Mouse (Mus musculus): ENCODE measurements around the gene Prkd2.

Gene Prkd2

DNA sequence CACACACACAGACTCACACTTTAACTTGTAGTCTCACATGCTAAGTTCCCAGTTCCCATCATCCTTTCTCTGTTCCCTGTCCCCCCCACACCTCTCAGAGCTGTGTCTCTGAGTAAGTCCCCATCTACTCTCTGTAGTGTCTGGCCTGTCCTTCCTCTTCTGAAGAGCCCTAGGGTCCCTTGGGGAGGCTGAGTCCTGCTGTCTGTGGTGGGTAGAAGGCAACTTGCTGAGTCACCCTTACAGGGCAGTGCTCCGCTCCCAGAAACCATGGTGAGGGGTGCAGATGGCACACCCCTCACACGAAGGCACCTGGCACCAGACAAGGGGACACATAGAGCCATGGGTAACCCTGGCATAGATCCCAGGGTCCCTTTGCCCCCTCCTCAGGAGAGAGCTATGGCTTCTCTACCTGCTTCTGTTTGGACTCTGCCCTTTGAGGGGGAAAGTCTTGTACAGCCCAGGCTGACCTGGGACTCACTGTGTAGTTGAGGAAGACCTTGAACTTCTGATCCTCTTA lies 60.8 kb downstream of the Prkd2 start:
- no peak for DNase-seq

DNA sequence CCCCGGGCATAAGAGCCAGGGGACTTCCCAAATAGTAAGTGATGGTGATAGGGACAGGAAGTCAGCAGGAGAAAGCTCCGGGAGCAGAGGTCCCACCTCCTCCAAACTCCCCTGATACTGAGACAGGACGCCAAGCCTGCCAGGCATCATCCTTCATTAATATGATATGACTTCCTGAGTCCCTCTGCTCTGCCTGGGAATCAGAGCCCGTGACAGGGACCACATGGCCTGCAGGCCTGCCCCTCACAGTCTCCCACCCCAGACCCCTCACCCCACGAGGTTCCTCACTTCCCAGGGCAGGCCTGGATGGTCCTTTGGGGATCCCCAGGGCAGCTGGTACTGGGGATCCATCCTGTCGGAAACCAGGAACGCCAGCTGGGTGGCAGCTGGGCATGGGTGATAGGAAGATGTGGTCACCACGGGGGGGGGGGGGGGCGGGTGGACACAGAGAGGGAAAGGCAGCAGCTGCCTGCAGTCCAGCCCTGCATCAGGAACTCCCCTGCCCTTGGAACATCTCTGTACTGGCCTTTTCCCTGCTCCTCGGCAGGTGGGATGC lies 61.5 kb downstream of the Prkd2 start:
- no peak for DNase-seq

DNA sequence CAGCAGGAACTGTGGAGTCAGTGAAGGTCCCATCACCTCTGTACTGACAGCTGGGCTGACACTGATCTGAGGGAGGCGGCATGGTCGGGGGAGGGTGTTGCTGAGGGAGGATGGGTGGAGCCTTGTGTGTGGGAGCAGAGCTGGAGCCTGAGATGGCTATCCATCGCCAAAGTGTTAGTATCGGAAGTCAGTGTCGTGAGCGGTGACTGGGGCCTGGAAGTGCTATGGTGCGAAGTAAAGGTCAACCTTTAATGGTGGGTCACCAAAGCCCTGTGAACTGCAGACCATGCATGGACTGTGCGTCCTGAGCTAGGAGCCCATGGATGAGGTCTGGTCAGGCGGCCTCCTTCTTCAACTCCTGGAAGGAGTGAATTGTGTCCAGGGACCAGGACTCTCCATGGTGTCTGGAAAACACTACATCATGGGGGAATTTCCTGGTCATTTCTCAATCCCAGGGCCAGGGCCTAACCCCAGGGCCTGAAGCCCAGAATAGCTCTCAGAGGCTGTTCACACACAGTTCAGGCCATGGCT lies 62.9 kb downstream of the Prkd2 start:
- no peak for DNase-seq

DNA sequence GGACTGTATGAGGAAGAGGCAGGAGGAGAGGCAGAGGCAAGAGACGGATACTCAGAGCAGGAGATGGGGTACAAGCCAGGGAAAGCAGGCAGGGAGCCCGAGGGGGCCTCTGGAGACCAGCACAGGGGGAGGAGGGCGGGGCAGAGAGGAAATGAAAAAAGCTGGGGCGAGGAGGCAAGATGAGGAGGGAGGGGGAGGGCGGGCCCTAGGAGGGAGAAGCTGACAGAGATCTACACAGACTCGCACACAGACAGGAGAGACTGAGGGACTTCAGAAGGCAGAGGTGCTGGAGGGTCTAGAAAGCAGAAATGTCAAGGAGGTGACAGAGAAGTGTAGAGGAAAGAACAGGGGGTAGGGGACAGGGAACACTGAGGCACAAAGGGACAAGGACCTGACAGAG lies 63.6 kb downstream of the Prkd2 start, which contains the start of gene Ptgir:
Ptgir (plus strand) TSS at position 210 of the 400 bp plus-strand sequence.
- no peak for DNase-seq

DNA sequence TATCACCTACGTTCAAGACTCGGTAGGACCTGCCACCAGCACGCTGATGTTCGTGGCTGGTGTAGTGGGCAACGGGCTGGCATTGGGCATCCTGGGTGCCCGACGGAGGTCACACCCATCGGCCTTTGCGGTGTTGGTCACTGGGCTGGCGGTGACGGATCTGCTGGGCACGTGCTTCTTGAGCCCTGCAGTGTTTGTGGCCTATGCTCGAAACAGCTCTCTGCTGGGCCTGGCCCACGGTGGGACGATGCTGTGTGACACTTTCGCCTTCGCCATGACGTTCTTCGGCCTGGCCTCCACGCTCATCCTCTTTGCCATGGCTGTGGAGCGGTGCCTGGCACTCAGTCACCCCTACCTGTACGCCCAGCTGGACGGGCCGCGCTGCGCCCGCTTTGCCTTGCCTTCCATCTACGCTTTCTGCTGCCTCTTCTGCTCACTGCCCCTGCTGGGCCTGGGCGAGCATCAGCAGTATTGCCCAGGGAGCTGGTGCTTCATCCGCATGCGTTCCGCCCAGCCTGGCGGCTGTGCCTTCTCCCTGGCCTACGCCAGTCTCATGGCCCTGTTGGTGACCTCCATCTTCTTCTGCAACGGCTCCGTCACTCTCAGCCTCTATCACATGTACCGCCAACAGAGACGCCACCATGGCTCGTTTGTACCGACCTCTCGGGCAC lies 64.3 kb downstream of the Prkd2 start:
- no peak for DNase-seq

DNA sequence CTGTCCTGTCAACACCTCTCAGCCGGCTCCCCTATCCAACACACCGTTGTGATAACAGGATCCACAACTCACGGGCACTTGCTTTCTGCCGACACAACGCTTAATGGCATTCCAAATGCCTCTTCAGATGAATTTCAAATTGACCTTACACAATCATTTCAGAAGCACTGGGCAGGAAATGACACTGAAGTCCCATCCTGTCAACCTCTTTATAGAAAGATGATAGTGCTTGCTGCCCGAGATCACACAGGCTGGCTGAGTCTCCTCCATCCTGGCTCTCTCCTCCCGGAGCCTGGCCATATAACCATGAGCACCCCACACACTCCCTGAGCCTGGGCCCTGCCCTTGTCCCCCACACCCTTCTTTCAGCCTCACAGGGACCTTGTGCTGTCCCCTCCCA lies 65.1 kb downstream of the Prkd2 start:
- DNase-seq, result no peak

DNA sequence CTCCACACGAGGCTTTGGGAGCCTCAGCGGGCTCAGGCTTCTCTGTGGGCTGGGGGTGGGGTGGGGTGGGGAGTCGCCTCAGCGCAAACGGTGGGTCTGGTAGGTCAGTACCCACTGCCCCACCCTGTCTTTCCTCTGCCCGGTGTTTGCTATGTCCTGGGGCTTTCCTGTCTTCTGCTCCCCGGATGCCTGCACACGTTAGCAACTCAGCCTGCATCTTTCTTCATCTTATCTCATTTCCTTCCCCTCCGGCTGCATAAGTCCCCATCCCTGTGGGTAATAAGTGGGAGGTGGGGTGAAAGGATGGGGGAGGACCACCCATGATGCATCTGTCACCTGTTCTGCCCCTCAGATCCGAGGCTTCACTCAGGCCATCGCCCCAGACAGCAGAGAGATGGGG lies 65.7 kb downstream of the Prkd2 start:
- no peak for DNase-seq

DNA sequence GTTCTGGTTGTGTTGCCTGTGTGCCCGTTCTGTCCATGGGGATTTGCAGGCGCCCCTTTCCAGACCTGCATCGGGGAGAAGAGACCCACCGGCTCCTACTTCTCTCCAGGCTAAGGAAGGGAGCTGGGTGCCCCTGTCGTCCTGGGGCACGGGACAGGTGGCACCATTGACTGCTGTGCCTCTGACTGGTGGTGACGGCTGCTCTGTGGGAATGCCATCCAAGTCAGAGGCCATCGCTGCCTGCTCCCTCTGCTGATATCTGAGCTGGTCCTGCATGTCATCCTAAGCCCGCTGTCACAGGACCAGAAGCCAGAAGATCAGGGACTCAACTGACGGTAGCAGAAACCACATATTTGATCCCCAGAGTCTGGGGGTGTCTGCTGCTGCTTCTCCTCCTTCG lies 66.2 kb downstream of the Prkd2 start:
- DNase-seq, result no peak

DNA sequence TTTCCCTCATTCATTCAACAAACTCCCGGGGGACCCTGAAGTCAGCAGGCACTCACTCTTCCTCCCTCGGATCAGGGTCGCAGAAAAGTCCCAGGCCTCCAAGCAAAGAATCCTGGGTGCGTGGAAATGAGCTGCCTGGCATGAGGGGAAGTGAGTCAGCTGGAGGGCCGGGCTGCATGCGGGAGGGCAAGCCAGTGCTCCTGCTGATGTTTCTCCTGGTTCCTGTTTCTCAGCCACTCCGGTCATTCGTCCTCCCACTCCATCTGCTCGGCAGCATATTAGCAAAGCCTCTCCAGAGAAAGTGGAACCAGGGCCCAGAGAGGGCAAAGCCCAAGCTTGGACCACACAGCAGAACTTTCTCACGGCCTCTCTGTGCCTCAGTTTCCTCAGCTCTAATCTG lies 67.2 kb downstream of the Prkd2 start:
- no peak for DNase-seq

DNA sequence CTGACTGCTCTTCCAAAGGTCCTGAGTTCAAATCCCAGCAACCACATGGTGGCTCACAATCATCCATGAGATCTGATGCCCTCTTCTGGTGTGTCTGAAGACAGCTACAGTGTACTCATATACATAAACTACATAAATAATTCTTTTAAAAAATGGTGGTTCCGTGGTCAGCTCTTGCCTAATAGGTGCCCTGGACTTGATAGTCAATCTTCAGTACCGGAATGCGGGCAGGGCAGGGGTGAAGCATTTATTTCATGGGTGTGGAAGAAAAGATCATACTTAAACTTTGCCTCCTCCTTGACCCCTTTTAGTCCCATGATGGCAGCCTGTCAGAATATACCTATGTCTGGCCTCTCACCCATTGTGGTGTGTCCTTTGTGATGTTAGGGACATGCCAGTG lies 69.2 kb downstream of the Prkd2 start:
- DNase-seq, result no peak

DNA sequence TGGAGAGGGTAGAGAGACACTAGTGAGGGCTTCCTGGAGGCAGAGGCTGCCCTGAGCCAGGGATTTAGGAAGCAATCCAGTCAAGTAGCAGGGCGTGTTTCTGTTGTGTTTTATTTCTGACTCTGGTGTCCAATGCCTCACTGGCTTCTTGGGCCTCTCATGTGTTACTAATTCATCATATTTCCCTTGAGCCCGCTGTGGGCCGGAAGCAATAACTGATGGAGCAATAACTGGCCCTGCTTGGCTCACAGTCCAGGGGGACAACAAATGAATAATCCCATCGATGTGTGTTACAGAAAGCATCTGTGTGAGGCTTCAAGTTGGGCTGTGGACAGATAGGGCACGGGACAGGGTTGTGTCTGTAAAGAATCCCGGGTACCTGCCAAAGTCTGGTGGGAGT lies 69.7 kb downstream of the Prkd2 start:
- DNase-seq, result no peak

DNA sequence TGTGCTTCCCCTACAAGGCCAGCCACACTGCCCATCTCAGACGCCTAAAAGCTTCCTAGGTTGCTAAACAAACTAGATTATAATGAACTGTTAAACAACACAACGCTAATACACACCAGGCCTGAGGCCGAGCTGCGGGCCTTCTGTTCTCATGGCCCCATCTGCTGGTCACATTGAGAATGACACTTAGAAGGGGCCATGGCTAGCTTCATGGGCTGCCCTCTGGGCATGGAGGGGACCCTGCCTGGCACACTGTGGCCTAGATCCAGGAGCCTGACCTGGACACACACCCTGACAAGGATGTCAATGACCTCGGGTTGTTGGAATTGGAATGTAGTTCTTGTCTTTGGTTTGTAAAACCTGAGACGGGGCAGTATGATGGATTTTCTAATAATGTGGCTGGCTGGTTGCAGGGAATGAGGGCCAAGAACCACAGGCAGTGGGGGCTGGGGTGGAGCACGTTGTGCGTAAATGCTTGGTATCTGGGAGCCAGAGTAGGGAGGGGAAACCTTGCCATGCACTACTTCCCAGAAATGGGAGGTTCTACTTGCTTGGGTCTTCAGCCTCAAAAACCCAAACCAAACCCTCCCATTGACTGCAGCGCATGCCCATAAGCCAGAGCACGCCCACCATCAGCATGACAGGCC lies 71.2 kb downstream of the Prkd2 start:
- peak; percentile 83 for DNase-seq

DNA sequence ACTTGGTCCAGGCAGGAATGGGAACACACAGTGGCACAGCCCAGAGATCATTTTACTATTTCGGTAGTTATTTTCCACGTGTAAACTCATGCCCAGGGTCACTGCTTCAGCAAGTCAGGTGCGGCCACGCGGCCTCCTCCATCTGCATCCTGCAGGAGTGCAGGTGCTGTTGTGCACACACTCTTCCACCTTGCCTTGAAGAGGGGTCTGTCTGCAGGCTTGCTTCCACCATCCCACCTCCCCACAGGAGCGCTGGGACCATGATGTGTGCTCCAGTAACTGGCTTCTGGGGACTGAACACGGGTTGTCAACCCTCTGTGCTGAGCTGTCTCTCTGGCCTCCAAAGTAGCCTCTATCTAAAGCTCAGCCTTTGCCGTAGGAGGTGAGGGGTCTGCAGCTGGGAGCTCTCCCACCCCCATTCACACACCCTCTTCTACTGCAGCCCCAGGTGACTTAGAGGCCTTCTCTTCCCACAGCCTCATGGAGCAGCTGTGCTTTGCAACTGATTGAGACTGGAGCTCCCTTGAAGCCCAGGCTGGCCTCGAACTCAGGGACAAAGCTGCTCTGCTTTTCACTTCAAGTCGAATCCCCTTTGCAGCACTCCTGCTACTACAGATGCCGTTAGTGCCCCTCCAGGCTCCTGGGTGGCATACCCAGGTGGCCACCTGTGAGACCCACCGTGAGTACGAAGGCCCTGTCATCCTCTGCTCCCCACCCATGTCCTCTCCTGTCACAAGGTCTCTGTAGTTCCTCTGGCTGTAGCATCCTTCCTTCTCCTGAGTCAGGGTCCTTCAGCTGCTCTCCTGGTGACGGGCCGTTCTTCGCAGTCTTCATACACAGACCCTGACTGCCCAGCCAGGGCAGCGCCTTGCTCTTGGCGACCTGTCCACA lies 72.0 kb downstream of the Prkd2 start:
- peak; percentile 44 for DNase-seq

DNA sequence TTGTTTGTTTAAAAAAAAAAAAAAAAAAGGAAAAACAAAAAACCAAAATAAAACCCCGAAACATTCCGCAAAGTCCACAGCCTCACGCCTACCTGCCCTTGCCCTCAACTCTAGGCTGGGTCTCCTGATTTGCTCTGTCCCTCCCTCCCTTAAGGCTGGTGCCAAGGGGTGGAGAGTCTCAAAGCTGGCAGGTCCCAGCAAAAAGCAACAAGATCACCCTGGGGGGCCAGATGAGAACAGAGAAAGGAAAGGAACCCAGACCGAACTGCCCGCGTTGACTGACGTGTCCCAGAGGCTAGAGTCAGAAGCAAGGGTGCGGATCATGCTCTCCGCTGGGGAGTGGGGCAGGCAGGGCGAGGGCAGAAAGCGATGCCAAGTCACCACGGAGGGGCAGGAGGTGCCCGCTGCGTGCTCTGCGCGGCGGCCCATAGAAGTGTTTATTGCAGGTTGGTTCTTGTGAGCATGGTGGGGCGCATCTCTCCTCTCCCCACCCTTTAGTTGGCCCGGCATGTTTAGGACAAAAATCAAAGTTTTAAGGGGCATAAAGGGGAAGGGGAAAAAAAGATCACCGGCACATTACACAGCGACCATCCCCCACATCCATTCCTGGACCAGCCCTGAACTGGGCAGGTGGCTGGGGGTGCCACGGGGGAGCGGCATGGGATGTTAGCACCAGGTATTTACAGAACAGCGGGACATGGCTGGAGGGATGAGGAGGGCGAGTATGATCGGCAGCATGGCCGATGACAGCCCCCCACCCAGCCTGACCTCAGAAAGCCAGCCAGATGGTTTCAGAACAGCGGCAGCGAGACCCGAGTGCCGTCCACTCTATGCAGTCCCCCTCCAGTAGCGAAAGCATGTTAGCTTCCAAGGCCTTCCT lies 73.0 kb downstream of the Prkd2 start:
- peak; percentile 66 for DNase-seq

DNA sequence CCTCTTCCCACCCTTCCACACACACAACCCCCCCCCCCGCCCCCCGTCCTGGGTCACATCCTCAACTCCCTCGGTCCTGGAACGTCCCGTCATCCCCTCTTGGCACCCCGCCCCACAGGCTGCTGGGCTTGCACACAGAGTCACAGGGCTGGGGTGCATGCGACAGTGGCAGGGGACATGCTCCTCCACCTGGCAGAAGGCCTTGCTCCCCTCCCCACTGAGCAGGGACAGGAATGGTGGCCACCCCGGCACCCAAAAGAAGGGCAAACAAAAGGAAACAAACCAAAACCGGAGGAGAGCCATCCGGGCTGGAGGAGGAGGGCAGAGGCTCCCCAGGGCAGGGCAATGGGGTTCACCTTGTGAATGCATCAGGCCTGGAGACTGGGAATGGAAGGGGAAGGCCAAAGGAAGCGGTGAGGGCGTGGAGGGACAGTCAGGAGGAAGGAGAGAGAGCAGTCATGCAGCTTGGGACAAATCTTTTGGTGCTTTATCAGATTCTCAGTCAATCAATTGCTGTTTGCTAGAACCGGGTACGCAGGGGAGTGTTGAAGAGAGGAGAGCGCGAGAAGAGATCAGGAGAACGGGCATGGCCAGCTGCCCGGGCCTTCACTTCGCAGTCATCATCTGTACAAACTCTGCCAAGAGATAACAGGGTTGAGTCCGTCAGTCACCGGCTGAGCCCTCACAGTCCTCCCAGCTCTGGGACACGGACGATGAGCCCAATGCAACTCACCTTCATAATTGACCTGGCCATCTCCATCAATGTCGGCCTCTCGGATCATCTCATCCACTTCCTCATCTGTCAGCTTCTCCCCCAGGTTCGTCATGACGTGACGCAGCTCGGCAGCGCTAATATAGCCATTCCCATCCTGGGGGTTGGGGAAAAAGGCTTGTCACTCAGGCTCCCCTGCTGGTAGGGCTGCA lies 73.9 kb downstream of the Prkd2 start:
- peak; percentile 66 for DNase-seq

DNA sequence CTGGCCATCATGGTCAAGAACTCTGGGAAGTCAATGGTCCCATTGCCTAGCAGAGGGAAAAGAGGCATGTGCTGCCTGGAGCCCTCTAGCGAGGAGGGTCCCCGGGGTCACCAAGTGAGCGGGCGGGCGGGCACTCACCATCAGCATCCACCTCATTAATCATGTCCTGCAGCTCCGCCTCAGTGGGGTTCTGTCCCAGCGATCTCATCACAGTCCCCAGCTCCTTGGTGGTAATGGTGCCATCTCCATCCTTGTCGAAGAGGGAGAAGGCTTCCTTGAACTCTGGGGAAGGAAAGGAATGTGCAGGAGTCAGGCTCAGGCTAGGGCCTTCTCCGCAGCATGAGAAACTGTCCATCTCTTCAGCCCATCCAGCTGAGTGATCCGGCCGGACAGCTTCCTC lies 74.7 kb downstream of the Prkd2 start:
- peak; percentile 47 for DNase-seq

DNA sequence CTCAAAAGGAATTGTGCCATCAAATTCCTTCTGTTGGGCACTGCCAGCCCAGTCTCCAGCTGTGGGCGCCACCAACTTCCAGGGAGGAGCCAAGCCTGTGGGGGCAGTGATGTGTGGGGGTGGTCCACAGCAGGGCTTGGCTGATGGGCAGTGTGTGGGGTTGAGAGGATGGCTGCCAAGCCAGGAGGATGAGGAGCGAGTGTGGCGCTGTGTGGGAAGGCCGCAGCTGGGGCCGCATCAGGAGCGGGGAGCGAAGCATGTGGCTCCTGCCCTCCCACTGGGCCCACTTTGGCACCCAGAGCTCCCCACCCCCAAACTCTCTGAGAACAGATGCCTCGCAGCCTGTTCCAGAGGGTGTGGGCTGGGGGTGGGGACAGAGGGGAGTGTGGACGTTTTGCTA lies 75.3 kb downstream of the Prkd2 start:
- DNase-seq, result peak; percentile 67

DNA sequence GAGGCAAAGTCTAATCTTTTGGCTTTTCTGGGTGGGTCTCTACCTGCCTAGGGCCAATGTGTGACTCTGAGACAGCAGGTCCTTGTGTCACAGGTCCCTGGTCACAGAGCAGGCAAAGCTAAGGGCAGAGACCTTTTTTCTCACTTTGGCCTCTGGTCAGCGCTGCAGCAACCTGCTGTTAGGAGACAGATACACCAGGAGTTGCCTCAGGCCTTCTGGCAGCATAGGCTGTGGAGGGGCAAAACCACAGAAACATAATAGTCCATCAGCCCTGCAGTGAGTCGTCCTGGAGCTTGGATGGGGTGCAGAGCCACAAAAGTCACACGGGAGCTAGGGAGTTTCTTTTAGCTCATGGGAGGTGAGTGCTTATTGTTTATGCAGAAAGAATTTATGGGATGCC lies 76.0 kb downstream of the Prkd2 start:
- peak; percentile 55 for DNase-seq

DNA sequence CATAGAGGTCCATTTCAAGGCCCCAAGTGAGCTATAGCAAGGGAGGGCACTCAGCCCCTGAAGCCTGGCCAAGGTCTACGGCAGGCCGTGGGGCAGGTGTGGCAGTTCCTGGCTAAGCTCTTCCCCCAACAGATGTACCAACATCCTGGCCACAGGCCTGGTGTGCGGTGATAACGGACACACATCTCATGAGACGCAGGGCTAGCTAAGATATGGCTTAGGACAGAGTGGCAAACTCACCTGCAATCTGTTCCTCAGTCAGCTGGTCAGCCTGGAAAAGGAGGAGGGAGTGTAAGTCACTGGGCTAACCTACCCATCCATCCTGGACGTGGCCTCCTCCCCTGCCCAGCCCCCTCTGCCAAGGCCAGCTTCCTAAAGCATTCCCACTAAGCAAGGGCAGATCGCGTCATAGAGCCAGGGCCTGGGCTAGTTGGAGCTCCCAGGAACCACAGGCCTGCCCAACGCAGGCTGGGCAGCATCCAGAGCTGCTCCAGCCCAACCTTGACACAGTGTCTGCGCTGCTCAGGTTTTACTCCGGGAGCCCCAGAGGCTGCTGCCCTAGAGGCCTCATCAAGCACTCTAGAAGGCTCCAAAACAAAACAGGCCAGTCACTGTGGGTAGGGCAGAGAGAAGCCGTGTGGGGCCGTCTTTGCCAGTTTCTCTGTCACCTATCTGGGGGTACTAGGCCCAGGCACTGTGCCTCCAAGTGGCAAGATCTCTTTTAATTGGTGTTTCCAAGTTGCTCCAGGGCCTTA lies 76.9 kb downstream of the Prkd2 start:
- peak; percentile 60 for DNase-seq

Measured in cerebellum, adult 9-10 months (tissue).